Mouse (Mus musculus) neural tube, embryonic 12.5 days (tissue): ENCODE data around the gene Tmem238. TPM values are rescaled to one million over a fixed set of nuclear protein-coding genes. Genes with fewer than 3 reads are reported as not detected.

Source experiments
- ATAC-seq: fragments of 200-750 bp; cut with Nextera tagmentation; 2 replicates; pipeline ENCODE4 v1.8.0; 2017; ENCODE audit warnings: low read depth, mild to moderate bottlenecking, moderate TSS enrichment, moderate library complexity; ENCODE audit not compliant: low FRiP score
- H3K27ac ChIP-seq: fragments of 300-500 bp; sonication (generic); 2 replicates; pipeline ENCODE4 v1.5.1; 2016
- H3K27me3 ChIP-seq: fragments of 300-500 bp; sonication (generic); replicated peaks from 2 replicates; pipeline ENCODE4 v1.6.1; 2016; ENCODE audit warnings: mild to moderate bottlenecking
- H3K36me3 ChIP-seq: fragments of 300-500 bp; sonication (generic); 2 replicates; pipeline ENCODE4 v1.6.1; 2016; ENCODE audit warnings: mild to moderate bottlenecking
- H3K4me1 ChIP-seq: fragments of 300-500 bp; sonication (generic); 2 replicates; pipeline ENCODE4 v1.6.1; 2016
- H3K4me2 ChIP-seq: fragments of 300-500 bp; sonication (generic); replicated peaks from 2 replicates; pipeline ENCODE4 v1.6.1; 2016; ENCODE audit warnings: mild to moderate bottlenecking
- H3K4me3 ChIP-seq: fragments of 300-500 bp; sonication (generic); 2 replicates; pipeline ENCODE4 v1.5.1; 2016
- H3K9ac ChIP-seq: fragments of 300-500 bp; sonication (generic); 2 replicates; pipeline ENCODE4 v1.6.1; 2016; ENCODE audit warnings: mild to moderate bottlenecking
- H3K9me3 ChIP-seq: fragments of 300-500 bp; sonication (generic); 2 replicates; pipeline ENCODE4 v1.6.1; 2016; ENCODE audit warnings: mild to moderate bottlenecking
- WGBS: fragments of 180-500 bp; shearing (Covaris S2); methylation state at CpG from one replicate; pipeline ENCODE4 v1.1.7; 2016; 5-methylcytosine and 5-hydroxymethylcytosine counted together
- polyA plus RNA-seq: library from polyadenylated mRNA; unstranded; fragments of >200 nt; fragmentation: Nextera tagmentation; extraction: Ambion mirVana; gene quantifications from 2 replicates; pipeline ENCODE4 v1.2.1, GENCODE M21; 2016

Tmem238 gene
- polyA plus RNA-seq, 1 experiment from 2014 or later: 2.7 TPM

DNA sequence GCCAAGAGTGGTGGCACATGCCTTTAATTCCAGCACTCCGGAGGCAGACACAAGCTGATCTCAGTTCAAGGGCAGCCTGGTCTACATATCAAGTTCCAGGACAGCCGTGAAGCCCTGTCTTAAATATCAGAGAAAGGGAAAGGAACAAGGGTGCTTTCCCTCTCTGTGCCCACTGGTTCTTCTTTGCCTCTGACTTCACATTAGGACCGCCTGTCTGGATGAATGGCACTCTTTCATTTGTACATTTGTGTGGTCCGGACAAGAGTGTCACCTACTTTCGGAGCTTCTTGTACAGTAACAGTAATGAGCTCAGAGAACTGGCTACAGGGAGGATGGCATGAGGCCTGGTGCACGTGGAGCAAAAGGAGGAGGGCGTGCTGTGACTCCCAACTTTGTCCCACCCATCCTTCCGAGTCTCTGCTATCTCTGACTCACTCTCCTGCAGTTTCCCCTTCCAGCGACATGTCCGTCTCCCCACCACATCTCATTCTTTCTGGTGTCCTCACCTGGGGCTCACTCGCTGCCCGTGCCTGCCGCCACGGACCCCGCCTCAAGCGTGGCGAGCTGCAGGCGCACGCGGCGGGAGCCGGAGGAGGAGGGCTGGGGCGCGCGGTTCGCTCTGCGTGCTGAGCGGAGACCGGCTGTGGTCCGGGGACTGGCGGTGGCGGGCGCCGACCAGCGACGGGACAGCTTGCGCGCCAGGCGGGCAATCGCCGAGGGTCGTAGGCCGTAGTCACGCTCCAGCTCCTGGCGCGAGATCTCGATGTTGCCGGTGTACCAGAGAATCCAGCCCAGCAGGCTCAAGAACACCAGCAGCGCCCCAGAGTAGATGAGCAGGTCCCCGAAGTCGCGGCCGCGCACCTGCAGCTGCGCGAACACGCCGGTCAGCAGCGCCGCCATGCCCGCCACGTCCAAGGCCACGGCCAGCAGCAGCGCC, 689 bp downstream of the Tmem238 start:
- Histone ChIP-seq H3K4me2 (peak overlapping the region; percentile 89), H3K36me3 (peaks cover 1% of the 10 kb centered on the region; the same call in 1 of the 2 replicates), H3K27me3 (peaks cover 7% of the 10 kb centered on the region; the same call in 1 of the 2 replicates), H3K4me3 (peak overlapping the region; percentile 54), H3K27ac (no peak overlapping the region), H3K4me1 (peaks cover 9% of the 10 kb centered on the region), H3K9me3 (no peaks in the 10 kb centered on the region), H3K9ac (peak overlapping the region; percentile 72)
- peak; percentile 27 for ATAC-seq
- WGBS: 2% methylated on average over 64 of the region's 64 CpGs

DNA sequence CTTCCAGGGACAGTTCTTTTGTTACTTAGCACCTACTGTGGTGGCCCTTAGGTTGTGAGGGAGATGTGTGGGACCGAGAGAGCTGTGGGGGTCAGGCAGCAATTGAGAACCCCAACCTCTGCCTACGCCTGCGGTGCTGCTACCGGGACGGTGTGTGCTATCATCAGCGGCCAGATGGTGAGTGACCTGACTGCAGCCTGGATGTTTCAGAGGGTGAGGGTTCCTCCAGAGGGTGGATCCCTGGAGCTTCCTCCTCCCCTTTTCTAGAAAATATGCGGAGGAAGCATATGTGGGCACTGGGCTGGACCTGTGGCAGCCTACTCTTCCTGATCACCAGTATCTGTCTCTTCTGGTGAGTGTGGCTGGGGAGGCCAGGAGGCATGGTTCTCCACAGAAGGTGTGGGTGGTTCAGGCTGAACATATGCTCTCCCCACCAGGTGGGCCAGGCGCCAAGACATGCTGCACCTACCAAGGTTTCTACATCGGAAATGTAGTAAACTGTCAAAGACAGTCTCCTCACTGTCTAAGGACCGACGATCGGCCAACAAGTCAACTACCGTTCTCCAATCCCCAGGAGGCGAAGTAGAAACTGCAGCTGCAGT, 5.7 kb downstream of the Tmem238 start:
- Histone ChIP-seq H3K4me2 (no peak overlapping the region), H3K27ac (no peak overlapping the region), H3K9me3 (no peaks in the 10 kb centered on the region), H3K9ac (no peak overlapping the region), H3K36me3 (no peaks in the 10 kb centered on the region), H3K4me1 (peaks cover 6% of the 10 kb centered on the region; the same call in 1 of the 2 replicates), H3K4me3 (no peak overlapping the region), H3K27me3 (peaks cover 16% of the 10 kb centered on the region)
- no peak for ATAC-seq
- WGBS: 84% methylated on average over 14 of the region's 14 CpGs

DNA sequence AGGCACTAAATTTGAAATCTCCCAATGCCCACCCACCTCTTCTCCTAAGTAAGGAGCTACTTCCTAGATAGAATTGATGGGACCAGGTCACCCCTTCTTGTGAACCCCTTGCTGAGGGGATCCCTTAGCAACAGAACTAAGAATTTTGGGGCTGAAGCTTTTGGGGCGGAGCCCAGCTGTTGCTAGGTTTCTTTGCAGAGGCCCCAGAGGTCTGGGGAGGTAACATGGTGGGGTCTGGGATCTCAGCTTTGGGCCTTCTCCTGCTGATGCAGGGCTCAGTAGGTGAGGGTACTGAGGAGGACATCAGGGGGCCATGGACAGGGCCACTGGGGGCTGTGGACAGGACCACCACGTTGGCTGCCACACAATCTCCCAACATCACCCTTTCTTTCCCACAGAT, 6.7 kb downstream of the Tmem238 start, which contains the start of the genes Il11 and Tmem190:
Il11 (minus strand) TSS at position 101 of the 400 bp plus-strand sequence.
Tmem190 (plus strand) TSS at position 179 of the 400 bp plus-strand sequence.
- WGBS: 82% methylated on average over 2 of the region's 2 CpGs
- H3K27ac ChIP-seq: no peak within 1 kb of the TSS

DNA sequence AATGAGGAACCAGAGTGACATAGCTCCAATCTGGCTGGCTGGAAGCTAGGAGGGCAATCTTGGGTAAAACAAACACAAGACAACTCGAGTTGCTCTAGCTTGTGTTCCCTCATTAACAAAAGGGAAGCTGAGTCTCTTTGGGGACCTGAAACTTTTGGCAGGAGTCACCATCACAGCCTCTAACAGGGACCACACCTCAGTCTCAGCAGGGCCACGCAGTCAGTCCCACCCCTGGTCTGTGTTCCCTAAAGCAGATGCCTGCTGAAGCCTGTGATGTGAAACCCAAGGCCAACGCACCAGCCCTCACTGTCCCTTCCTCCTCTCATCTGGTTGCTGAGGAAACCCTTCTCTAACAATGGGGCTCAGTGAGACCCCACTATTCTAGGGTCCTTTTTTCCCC, 7.3 kb downstream of the Tmem238 start:
- H3K27me3 ChIP-seq: peaks cover 32% of the 10 kb centered on the region
- no peaks in the 10 kb centered on the region for H3K36me3 ChIP-seq
- no peak for ATAC-seq
- H3K9me3 ChIP-seq: no peaks in the 10 kb centered on the region
- H3K4me2 ChIP-seq: no peak overlapping the region
- no peak overlapping the region for H3K27ac ChIP-seq
- 59% methylated on average over 3 of the region's 3 CpGs for WGBS
- H3K4me3 ChIP-seq: no peak overlapping the region
- no peak overlapping the region for H3K9ac ChIP-seq
- H3K4me1 ChIP-seq: peaks cover 9% of the 10 kb centered on the region

More for the DNA sequence above, 6.7 kb downstream of the Tmem238 start, which contains the start of the genes Il11 and Tmem190:
- no peaks in the 10 kb centered on the region for H3K9me3 ChIP-seq
- H3K4me2 ChIP-seq: no peak within 1 kb of the TSS
- peaks cover 26% of the 10 kb centered on the region for H3K27me3 ChIP-seq
- ATAC-seq: no peak
- H3K4me3 ChIP-seq: no peak within 1 kb of the TSS
- no peak within 1 kb of the TSS for H3K9ac ChIP-seq
- H3K36me3 ChIP-seq: no peaks in the 10 kb centered on the region
- H3K4me1 ChIP-seq: peaks cover 3% of the 10 kb centered on the region

DNA sequence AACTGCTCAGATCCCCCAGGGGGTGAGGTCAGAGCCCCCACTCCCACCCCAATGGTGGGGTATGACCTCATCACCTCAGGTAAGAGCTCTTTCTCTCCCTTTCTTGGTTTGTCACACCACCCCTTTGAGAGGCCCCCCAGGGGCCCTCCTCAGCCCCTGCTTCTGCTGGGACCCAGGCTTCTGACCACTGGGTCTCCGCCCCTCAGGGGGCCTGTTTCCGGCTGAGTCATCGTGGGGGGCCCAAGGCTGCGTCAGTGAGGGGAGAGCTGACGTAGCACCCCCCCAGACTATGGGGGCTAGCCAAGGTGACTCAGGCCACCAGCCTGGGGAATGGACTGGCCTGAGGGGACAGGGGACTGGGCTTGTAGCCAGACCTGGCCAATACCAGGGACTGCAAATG, 9.5 kb downstream of the Tmem238 start:
- H3K27me3 ChIP-seq: peaks cover 54% of the 10 kb centered on the region
- WGBS: 50% methylated on average over 5 of the region's 5 CpGs

DNA sequence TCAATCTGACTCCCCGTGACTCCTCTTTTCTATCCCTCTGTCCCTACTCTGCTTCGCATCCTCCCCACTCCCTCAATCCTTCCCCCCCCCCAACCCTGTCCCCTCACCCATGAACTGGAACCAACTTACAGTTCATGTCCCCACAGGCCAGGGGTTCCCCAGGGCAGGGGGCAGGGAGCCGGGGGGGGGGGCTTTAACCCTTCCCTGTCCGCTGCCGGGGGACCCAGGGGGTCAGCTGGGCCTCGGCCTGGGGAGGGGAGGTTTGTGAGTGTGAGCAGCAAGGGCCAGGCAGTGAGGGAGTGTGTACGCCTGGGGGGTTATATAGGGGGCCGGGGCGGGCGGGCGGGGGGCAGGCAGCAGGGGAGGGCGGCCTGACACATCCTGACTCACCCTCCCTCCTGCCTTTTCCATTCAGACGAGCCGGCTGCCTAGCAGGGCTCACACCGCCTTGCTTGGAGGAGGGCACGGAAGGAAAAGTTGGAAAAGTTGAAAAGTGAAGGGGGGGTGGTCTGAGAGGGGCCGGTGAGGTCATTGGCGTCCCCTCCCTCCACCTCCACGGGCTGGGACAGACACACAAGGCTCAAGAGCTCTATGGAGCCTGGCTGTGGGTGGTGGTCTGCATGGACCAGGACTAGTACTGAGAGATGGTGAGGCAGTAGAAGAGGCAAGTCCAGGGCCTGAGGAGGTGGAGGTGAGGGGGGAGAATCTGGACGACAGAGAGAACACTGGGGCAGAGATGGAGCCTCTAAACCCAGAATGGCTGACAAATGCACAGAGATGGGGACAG, 11.4 kb downstream of the Tmem238 start:
- peaks cover 61% of the 10 kb centered on the region for H3K27me3 ChIP-seq
- WGBS: 7% methylated on average over 20 of the region's 20 CpGs
- peak; percentile 1; the same call in 1 of the 2 replicates for ATAC-seq
- H3K9ac ChIP-seq: peak overlapping the region; percentile 27; the same call in 1 of the 2 replicates
- H3K4me2 ChIP-seq: peak overlapping the region; percentile 57
- peak overlapping the region; percentile 11; the same call in 1 of the 2 replicates for H3K4me3 ChIP-seq
- no peak overlapping the region for H3K27ac ChIP-seq
- no peaks in the 10 kb centered on the region for H3K36me3 ChIP-seq
- H3K4me1 ChIP-seq: peaks cover 14% of the 10 kb centered on the region
- H3K9me3 ChIP-seq: no peaks in the 10 kb centered on the region

More for the DNA sequence above, 9.5 kb downstream of the Tmem238 start:
- no peak for ATAC-seq
- Histone ChIP-seq H3K9me3 (no peaks in the 10 kb centered on the region), H3K36me3 (no peaks in the 10 kb centered on the region), H3K4me1 (peaks cover 14% of the 10 kb centered on the region), H3K9ac (no peak overlapping the region), H3K4me3 (no peak overlapping the region), H3K27ac (no peak overlapping the region), H3K4me2 (no peak overlapping the region)

DNA sequence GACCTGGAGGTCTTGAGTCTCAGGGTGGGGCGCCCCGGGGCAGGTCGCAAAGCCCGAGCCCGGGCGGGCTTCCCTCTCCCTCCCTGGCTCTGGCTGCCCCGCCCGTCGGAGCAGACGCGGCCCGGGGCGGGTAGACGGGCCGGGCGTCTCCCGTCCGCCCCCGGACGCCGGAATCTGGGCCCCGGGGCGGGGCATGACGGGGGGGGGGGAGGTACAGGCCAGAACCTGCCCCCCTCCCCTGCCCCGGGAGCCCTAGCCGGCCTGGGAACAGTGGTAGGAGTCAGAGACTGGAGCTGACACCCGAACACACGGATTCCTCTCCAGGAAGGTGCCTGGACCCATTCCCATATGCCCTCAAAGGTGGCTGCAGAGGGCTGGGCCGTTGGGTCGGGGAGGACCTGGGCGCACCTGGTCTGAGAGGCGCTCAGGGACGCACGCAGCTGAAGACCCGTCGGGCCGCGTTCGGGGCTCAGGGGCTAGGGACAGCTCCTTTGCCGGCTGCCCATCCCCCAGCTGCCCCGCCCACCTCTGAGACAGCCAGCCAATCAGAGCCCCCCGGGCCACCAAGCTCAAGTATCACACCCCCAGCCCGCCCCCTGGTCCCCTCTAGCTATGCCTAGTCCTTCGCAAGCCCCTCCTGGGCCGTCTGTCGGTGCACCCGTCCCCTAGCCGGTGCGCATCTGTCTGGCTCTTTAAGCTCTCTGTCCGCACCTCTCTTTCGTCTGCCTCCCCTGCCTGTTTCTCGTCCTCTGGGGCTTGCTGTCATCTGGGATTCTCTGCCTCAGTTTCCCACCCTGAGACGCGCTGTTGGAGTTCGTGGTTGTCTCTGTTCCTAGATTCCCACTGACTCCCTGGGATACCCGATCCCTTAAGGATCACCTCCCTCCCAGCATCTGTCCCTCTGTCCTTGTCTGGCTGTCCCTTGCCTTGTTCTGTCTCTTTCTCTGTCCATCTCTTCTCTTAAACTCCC, 12.3 kb downstream of the Tmem238 start:
- H3K36me3 ChIP-seq: no peaks in the 10 kb centered on the region
- H3K4me3 ChIP-seq: peak overlapping the region; percentile 29
- peaks cover 61% of the 10 kb centered on the region for H3K27me3 ChIP-seq
- WGBS: 2% methylated on average over 45 of the region's 56 CpGs
- no peak overlapping the region for H3K27ac ChIP-seq
- H3K4me1 ChIP-seq: peaks cover 14% of the 10 kb centered on the region
- peak; percentile 77 for ATAC-seq
- no peaks in the 10 kb centered on the region for H3K9me3 ChIP-seq
- H3K4me2 ChIP-seq: peak overlapping the region; percentile 57
- H3K9ac ChIP-seq: peak overlapping the region; percentile 44; the same call in 1 of the 2 replicates

DNA sequence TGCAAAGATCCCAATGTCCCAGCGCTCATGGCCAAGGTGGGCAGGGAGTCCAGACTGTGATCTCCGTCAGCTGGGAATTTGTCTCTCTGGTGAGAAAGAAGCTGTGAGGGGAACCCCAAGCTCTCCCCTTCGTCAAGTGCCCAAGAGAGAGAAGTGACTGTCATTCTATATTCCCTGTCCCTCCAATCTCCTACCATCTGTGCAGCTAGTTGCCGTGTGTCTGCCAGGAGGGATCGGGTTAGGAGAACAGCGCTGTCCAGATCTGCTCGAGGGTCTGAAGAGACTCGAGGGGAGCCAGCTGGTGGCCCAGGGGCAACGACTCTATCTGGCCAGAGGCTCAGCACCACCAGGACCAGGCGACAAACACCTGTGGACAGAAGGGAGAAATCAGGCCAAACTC, 13.3 kb downstream of the Tmem238 start:
- H3K4me1 ChIP-seq: peaks cover 14% of the 10 kb centered on the region
- H3K4me3 ChIP-seq: 0 out of 2 replicates have a peak overlapping the region, but pooled peaks have one; percentile 29
- no peak overlapping the region for H3K27ac ChIP-seq
- 50% methylated on average over 10 of the region's 10 CpGs for WGBS
- no peak overlapping the region for H3K9ac ChIP-seq
- ATAC-seq: no peak
- H3K9me3 ChIP-seq: no peaks in the 10 kb centered on the region
- no peaks in the 10 kb centered on the region for H3K36me3 ChIP-seq
- peaks cover 61% of the 10 kb centered on the region for H3K27me3 ChIP-seq
- no peak overlapping the region for H3K4me2 ChIP-seq

DNA sequence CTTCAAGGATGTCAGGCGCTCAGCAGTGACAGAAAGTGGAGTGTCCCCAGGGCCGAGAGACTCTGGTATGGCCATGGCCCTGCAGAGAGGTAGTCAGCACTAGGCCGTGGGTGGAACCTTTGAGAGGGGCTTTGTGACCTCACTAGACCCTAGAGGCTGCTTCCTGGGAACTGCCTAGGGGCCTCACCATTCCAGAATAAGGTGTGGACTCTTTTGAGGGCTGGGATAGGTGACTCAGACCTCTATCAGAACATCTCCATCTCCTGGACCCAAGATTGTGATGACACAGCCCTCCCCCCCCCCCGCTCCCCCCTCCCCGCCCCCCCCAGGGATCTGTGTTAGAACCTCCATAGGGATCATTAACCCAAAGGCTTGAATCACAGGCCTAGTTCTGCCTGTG, 18.3 kb downstream of the Tmem238 start, which contains the start of gene Fam71e2:
Fam71e2 (minus strand) TSS at position 101 of the 400 bp plus-strand sequence.
- H3K36me3 ChIP-seq: no peaks in the 10 kb centered on the region
- ATAC-seq: no peak
- WGBS: 70% methylated on average over 4 of the region's 5 CpGs

DNA sequence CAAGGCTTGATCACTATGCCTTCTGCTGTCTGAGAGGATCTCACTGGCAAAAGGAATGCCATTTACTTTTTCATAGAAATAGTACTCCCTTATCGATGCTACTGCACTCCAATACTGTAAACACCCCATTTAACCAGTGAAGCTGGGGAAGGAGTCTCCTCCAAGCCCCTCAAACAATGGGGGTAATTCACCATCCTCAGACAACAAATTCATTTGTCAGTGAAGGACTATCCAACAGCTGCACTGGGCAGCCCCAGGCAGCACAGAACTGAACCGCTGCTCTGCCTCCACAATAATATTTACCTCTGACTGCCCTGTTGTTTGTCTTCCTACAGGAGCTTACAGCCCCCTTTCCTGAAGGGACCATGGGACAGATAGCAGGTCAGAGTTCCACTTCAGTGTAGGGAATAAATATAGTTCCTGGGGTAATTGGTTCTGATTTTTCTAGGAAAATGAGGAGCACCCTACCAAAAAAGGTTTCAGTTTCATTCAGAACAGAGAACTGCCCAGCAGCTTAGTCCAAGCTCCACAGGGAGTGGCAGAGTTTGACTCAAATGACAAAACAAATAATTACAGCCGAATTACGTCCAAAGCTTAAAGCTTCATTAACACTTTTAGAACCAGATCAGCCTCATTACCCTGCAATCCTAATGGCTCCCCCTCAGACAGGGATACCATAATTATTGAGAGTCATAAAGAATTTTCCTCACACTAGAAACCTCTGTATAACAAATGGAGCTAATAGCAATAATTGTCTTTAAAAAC, 24.3 kb downstream of the Tmem238 start:
- no peak overlapping the region for H3K27ac ChIP-seq
- peaks cover 8% of the 10 kb centered on the region for H3K4me1 ChIP-seq
- no peaks in the 10 kb centered on the region for H3K27me3 ChIP-seq
- H3K9me3 ChIP-seq: no peaks in the 10 kb centered on the region
- H3K9ac ChIP-seq: no peak overlapping the region
- 15% methylated on average over 4 of the region's 4 CpGs for WGBS
- H3K4me2 ChIP-seq: 0 out of 2 replicates have a peak overlapping the region, but pooled peaks have one; percentile 1
- ATAC-seq: no peak
- H3K36me3 ChIP-seq: no peaks in the 10 kb centered on the region
- no peak overlapping the region for H3K4me3 ChIP-seq

More for the DNA sequence above, 18.3 kb downstream of the Tmem238 start, which contains the start of gene Fam71e2:
- H3K4me2 ChIP-seq: no peak within 1 kb of the TSS
- H3K27me3 ChIP-seq: peaks cover 20% of the 10 kb centered on the region
- no peaks in the 10 kb centered on the region for H3K4me1 ChIP-seq
- H3K9me3 ChIP-seq: no peaks in the 10 kb centered on the region
- H3K9ac ChIP-seq: no peak within 1 kb of the TSS
- H3K27ac ChIP-seq: no peak within 1 kb of the TSS
- no peak within 1 kb of the TSS for H3K4me3 ChIP-seq
